Mouse (Mus musculus) kidney, adult 2 months (tissue): ENCODE data around the gene Prl8a9.

ENCODE experiments used
- CTCF ChIP-seq: fragments of 200-500 bp; conservative IDR thresholded peaks from 2 replicates; pipeline ENCODE4 v1.5.1; 2011; ENCODE audit warnings: low read depth, mild to moderate bottlenecking, control low read depth, low read length, moderate library complexity, mixed read lengths; ENCODE audit not compliant: insufficient read depth, insufficient read length
- POLR2A ChIP-seq: fragments of 200-500 bp; IDR thresholded peaks from one replicate; pipeline ENCODE4 v1.6.1; 2011; ENCODE audit warnings: low read depth, low read length, control low read depth

DNA sequence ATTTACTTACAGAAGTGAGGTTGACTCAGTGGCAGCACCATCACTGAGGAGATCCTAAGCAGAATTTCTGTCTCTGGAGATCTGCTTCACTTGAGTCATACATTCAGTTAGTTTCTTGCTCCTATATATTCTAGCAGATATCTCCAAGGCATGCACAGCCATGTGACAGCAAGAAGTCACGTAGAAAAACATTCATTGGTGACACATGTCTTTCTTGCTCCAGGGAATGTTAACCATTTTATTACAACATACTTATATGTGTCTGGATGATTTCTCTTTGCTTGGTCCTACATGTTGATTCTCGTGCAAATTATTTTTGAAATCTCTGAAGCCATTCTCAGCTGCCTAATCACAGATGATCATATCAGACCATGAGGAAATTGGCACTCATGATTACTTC, at the start of gene Prl8a9:
- TF ChIP-seq CTCF (no peak), POLR2A (no peak)
